Comparison of ENCODE assay signal across 30 mouse cellular contexts in genomic region chr6:136944511-136944910, GRCm38 (mm10). TPM values are rescaled to one million over a fixed set of nuclear protein-coding genes. Genes with fewer than 3 reads are reported as not detected.
DNase-seq lines count a peak whose midpoint lies in the region; ATAC-seq and TF ChIP-seq lines count a peak whose summit lies in the region.
"Had no signal": no experiment of that assay in that cellular context is flagged by ENCODE, and none has a peak within 500 bp of the region (broad histone marks: within the 10 kb centered on the region; RNA-seq: fewer than 3 reads in every experiment).

No protein-coding gene starts in this region.

- TF ChIP-seq POLR2A in spleen, adult 2 months (IDR thresholded peaks at IDR 0.05; ENCODE audit: low read depth, low read length), result no peak
- no peak for TF ChIP-seq POLR2A in bone marrow, adult 2 months (IDR thresholded peaks at IDR 0.05; ENCODE audit: borderline replicate concordance, control insufficient read depth, low read depth, low read length)

- peak overlapping the region; percentile 34; the same call in 1 of the 2 replicates for H3K27ac ChIP-seq in spleen, adult 2 months (ENCODE audit: insufficient read depth, low read length)
- H3K27ac ChIP-seq in bone marrow, adult 2 months (ENCODE audit: control insufficient read depth, insufficient read depth, low read depth, low read length, poor library complexity), result peak overlapping the region; percentile 6; the same call in 1 of the 2 replicates
- H3K27ac ChIP-seq in midbrain, embryonic 11.5 days (ENCODE audit: low read depth, low read length), result no peak overlapping the region
- H3K27ac ChIP-seq: embryonic facial prominence, embryonic 10.5 days; embryonic facial prominence, embryonic 15.5 days; forebrain, embryonic 13.5 days; gastrocnemius, adult 2 months; hindbrain, embryonic 10.5 days; hindbrain, embryonic 15.5 days; intestine, embryonic 15.5 days; layer of hippocampus, adult 2 months; limb, embryonic 13.5 days; liver, embryonic 12.5 days; macrophage; midbrain, embryonic 15.5 days had no signal

- H3K9ac ChIP-seq in midbrain, embryonic 11.5 days (ENCODE audit: low read length), result no peak overlapping the region
- H3K9ac ChIP-seq: embryonic facial prominence, embryonic 15.5 days; forebrain, embryonic 13.5 days; hindbrain, embryonic 15.5 days; intestine, embryonic 15.5 days; limb, embryonic 13.5 days; liver, embryonic 12.5 days; midbrain, embryonic 15.5 days had no signal

- H3K9me3 ChIP-seq in midbrain, embryonic 11.5 days (ENCODE audit: control insufficient read depth, low read length), result no peaks in the 10 kb centered on the region
- H3K9me3 ChIP-seq: embryonic facial prominence, embryonic 10.5 days; embryonic facial prominence, embryonic 15.5 days; forebrain, embryonic 13.5 days; hindbrain, embryonic 10.5 days; hindbrain, embryonic 15.5 days; intestine, embryonic 15.5 days; limb, embryonic 13.5 days; liver, embryonic 12.5 days; midbrain, embryonic 15.5 days had no signal

- H3K4me2 ChIP-seq in midbrain, embryonic 11.5 days, result no peak overlapping the region
- H3K4me2 ChIP-seq: embryonic facial prominence, embryonic 15.5 days; forebrain, embryonic 13.5 days; hindbrain, embryonic 15.5 days; intestine, embryonic 15.5 days; limb, embryonic 13.5 days; liver, embryonic 12.5 days; midbrain, embryonic 15.5 days had no signal

- H3K4me3 ChIP-seq in spleen, adult 2 months (ENCODE audit: extremely low read depth, insufficient read depth, insufficient read length), result no peak overlapping the region
- H3K4me3 ChIP-seq in bone marrow, adult 2 months (replicated peaks; ENCODE audit: control insufficient read depth, low read depth, low read length), result no peak overlapping the region
- no peak overlapping the region for H3K4me3 ChIP-seq in midbrain, embryonic 11.5 days (ENCODE audit: low read depth, low read length)
- H3K4me3 ChIP-seq: embryonic facial prominence, embryonic 10.5 days; embryonic facial prominence, embryonic 15.5 days; forebrain, embryonic 13.5 days; gastrocnemius, adult 2 months; hindbrain, embryonic 10.5 days; hindbrain, embryonic 15.5 days; intestine, embryonic 15.5 days; layer of hippocampus, adult 2 months; limb, embryonic 13.5 days; liver, embryonic 12.5 days; midbrain, embryonic 15.5 days had no signal

- ATAC-seq in CD4-positive, CD25-positive, alpha-beta regulatory T cell, adult 4 months, result peak; percentile 5
- ATAC-seq in midbrain, embryonic 11.5 days (ENCODE audit: low FRiP score), result no peak
- ATAC-seq: forebrain, embryonic 13.5 days; intestine, embryonic 15.5 days; liver, embryonic 12.5 days; midbrain, embryonic 15.5 days had no signal

- H3K27me3 ChIP-seq in spleen, adult 2 months (ENCODE audit: control insufficient read depth, insufficient read depth, low read length), result no peaks in the 10 kb centered on the region
- no peaks in the 10 kb centered on the region for H3K27me3 ChIP-seq in midbrain, embryonic 11.5 days (ENCODE audit: control insufficient read depth, insufficient read depth, low read length)
- H3K27me3 ChIP-seq: embryonic facial prominence, embryonic 15.5 days; forebrain, embryonic 13.5 days; hindbrain, embryonic 15.5 days; intestine, embryonic 15.5 days; limb, embryonic 13.5 days; liver, embryonic 12.5 days; midbrain, embryonic 15.5 days had no signal

- H3K4me1 ChIP-seq in spleen, adult 2 months (ENCODE audit: control insufficient read depth, insufficient read depth, insufficient read length), result peaks cover 22% of the 10 kb centered on the region; the same call in 1 of the 2 replicates
- H3K4me1 ChIP-seq in bone marrow, adult 2 months (ENCODE audit: control insufficient read depth, insufficient read depth, low read length), result peaks cover 5% of the 10 kb centered on the region
- H3K4me1 ChIP-seq in midbrain, embryonic 11.5 days (ENCODE audit: control insufficient read depth, insufficient read depth, low read length), result no peaks in the 10 kb centered on the region
- H3K4me1 ChIP-seq: hindbrain, embryonic 15.5 days had no signal

- H3K36me3 ChIP-seq in spleen, adult 2 months (ENCODE audit: control insufficient read depth, insufficient read depth, low read length), result no peaks in the 10 kb centered on the region
- no peaks in the 10 kb centered on the region for H3K36me3 ChIP-seq in midbrain, embryonic 11.5 days (ENCODE audit: control insufficient read depth, insufficient read depth, low read length)
- H3K36me3 ChIP-seq: embryonic facial prominence, embryonic 10.5 days; embryonic facial prominence, embryonic 15.5 days; hindbrain, embryonic 10.5 days; hindbrain, embryonic 15.5 days; intestine, embryonic 15.5 days; limb, embryonic 13.5 days; liver, embryonic 12.5 days; midbrain, embryonic 15.5 days had no signal

- no peak for TF ChIP-seq CTCF in spleen, adult 2 months (IDR thresholded peaks at IDR 0.05; ENCODE audit: extremely low read depth, insufficient read depth, insufficient read length, insufficient replicate concordance)
- TF ChIP-seq CTCF in bone marrow, adult 2 months (IDR thresholded peaks at IDR 0.05; ENCODE audit: control insufficient read depth, insufficient read depth, low read length), result no peak

- DNase-seq in spleen, adult 2 months (ENCODE audit: low read depth in 1 of 2, low spot score in 2 of 2), result no peak
- no peak for DNase-seq in spleen, adult 12 weeks (ENCODE audit: low spot score)
- DNase-seq in embryo, embryonic 10.5 days (ENCODE audit: low spot score), result no peak
- no peak for DNase-seq in midbrain, embryonic 11.5 days (ENCODE audit: low spot score, missing footprints)
- DNase-seq: adrenal gland, postnatal 25 days; B cell, adult 2 months; cerebellum, adult 2 months; cerebellum, postnatal 14 days; gastrocnemius, adult 2 months; heart, postnatal 14 days; kidney, adult 2 months; kidney, postnatal 36 days; lung, adult 2 months; lung, postnatal 10 days; thymus, postnatal 25 days had no signal

- WGBS in spleen, adult 2 months, result 43% methylated on average over 8 of the region's 8 CpGs
- WGBS in bone marrow, adult 2 months, result 28% methylated on average over 8 of the region's 8 CpGs
- WGBS in midbrain, embryonic 11.5 days, result 88% methylated on average over 8 of the region's 8 CpGs

RNA-seq across cellular contexts. Expression of gene Arhgdib, which starts 2.8 kb away (rescaled TPM):
- 361 and 386 TPM in 2 replicates for polyA plus RNA-seq in spleen, adult 2 months (2012; rRNA removed)
- polyA plus RNA-seq in CD4-positive, CD25-positive, alpha-beta regulatory T cell, adult 4 months (2017; shearing (Covaris generic)), result 1,000 to 10,000 TPM; 2,618 to 2,837 TPM
- polyA plus RNA-seq in bone marrow, adult 2 months (2011; ENCODE audit: insufficient read depth, insufficient read length, low replicate concordance, missing spikeins), result 251 and 531 TPM in 2 replicates
- 26.3 and 26.4 TPM in 2 replicates for polyA plus RNA-seq in midbrain, embryonic 11.5 days (2014; fragmentation: Nextera tagmentation; extraction: Ambion mirVana)

RNA-seq across cellular contexts. Expression of gene Pde6h, which starts 20.9 kb away (rescaled TPM):
- 0.01 TPM in 1 of 2 replicates, not detected in the other for polyA plus RNA-seq in spleen, adult 2 months (2012; rRNA removed)
- polyA plus RNA-seq in CD4-positive, CD25-positive, alpha-beta regulatory T cell, adult 4 months (2017; shearing (Covaris generic)), result under 1 TPM; 0.05 to 0.10 TPM
- 0.27 and 0.42 TPM in 2 replicates for polyA plus RNA-seq in bone marrow, adult 2 months (2011; ENCODE audit: insufficient read depth, insufficient read length, low replicate concordance, missing spikeins)
- not detected in 2 replicates for polyA plus RNA-seq in midbrain, embryonic 11.5 days (2014; fragmentation: Nextera tagmentation; extraction: Ambion mirVana)
- polyA plus RNA-seq: embryonic facial prominence, embryonic 10.5 days; embryonic facial prominence, embryonic 15.5 days; forebrain, embryonic 13.5 days; heart, embryonic 14.5 days; hindbrain, embryonic 10.5 days; intestine, embryonic 15.5 days; liver, embryonic 12.5 days; macrophage; midbrain, embryonic 15.5 days; neural tube, embryonic 11.5 days had no signal

RNA-seq across cellular contexts. Expression of gene Erp27, which starts 22.5 kb away (rescaled TPM):
- polyA plus RNA-seq in spleen, adult 2 months (2012; rRNA removed), result 10.5 and 16.2 TPM in 2 replicates
- 1 to 10 TPM; 2.9 to 3.1 TPM for polyA plus RNA-seq in CD4-positive, CD25-positive, alpha-beta regulatory T cell, adult 4 months (2017; shearing (Covaris generic))
- polyA plus RNA-seq in bone marrow, adult 2 months (2011; ENCODE audit: insufficient read depth, insufficient read length, low replicate concordance, missing spikeins), result 4.8 and 11.3 TPM in 2 replicates
- not detected in 2 replicates for polyA plus RNA-seq in midbrain, embryonic 11.5 days (2014; fragmentation: Nextera tagmentation; extraction: Ambion mirVana)
- polyA plus RNA-seq: embryonic facial prominence, embryonic 10.5 days; hindbrain, embryonic 10.5 days; hindbrain, embryonic 15.5 days; kidney, adult 2 months; macrophage; midbrain, embryonic 15.5 days had no signal
